Mouse (Mus musculus) central nervous system, embryonic 18 days (tissue): ENCODE data around the gene Polr2g. TPM values are rescaled to one million over a fixed set of nuclear protein-coding genes. Genes with fewer than 3 reads are reported as not detected.

Experiments used
- polyA plus RNA-seq: library from polyadenylated mRNA; depleted of rRNA; stranded (reverse); fragments of >200 nt; gene quantifications from 2 replicates; pipeline ENCODE4 v1.2.3, GENCODE M21; 2012; rRNA removed

Polr2g gene
- 155 TPM in 2 replicates for polyA plus RNA-seq

DNA sequence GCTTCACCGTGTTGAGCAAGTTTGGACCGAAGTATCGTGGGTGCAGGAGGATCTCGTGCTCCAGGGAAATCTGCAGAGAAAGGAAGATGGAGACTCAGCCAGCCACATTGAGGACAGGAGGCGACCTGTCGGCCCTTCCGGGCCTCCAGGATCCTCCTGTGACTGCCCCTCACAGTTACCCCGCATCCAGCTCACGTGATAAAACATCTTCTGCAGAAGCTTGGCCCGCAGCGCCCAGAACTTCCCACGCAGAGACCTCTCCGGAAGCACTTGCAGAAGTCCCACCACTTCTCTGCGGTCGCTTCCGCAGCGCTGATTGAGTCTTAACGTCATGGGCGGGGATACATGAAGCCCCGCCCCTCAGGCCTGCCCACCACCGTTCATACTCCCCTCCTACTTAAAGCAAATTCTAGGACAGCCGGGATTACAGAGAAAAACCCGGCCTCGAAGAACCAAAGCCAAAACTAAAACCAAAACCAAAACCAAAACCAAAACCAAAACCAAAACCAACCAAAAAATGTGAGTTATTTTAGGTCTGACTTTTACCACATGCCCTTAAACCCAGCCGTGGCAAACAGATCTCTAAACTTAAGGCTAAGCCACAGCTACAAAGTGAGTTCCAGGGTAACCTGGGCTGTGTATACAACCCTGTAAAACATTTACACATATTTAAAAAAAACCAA is at the start of gene Polr2g:
Polr2g (minus strand) TSS at position 314 of the 683 bp plus-strand sequence.

DNA sequence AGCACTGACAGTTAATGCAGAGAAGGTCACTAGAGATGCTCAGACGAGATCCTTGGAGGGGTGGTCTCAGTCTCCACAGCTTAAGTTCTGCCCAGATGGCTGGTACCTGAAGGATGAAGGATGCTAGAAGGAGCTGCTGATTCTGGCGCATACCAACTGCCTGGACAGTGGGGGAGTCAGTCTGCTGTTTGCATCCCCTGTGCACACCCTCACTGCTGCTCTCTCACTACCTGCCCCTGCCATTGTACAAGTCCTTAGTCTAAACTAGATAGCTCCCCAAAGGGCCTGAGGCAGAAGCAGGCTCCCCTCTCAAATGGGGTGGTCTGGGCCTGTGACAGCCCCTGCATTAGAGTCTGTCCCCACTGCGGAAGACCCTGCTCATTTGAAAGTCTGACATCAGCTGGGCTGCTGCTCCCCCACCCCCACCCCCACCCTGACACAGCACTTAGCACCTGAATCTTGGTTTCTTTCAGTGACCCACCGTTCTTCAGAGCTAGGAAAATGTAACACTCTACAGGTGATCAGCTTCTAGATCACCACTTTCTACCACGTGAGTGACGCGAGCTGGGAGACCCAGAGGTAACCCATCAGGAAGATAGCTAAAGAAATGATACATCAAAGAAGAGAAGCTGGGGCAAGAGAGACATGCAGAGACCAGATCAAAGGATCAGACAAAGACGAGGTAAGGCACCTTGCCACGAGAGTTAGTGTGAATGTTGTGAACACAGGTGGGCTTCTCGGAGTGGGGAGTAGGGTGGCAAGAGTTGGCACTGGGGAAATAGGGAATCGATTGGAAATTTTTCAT is 40.9 kb upstream of the Polr2g start, which contains the start of gene Gng3:
Gng3 (minus strand) TSS at position 92 of the 805 bp plus-strand sequence.

DNA sequence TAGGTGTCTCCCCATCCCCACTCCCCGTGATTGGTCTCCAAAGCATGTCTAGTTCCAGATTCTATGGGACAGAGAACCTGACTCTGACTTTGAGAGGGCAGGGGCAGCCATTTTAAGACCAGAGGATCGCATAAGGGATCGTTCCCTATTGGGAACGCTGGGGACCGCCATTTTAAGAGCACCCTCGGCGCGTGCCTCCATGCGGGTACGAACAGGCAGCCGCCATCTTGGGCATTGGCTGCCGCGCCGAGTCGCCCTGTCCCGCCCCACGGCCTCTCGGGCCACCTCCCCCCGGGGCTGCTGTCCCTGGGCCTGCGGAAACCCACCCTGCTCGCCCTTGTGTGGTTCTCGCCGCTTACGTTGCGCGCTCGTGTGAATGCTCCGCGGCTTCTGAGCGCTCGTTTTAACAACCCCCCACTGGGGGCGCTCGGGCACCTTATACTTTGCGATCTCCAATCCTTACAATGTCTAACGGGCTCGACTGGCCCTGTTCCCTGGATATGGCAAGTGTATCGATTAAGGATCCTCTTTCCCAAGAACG is 38.9 kb upstream of the Polr2g start, which contains the start of gene Bscl2:
Bscl2 (plus strand) TSS at position 217 of the 541 bp plus-strand sequence.

DNA sequence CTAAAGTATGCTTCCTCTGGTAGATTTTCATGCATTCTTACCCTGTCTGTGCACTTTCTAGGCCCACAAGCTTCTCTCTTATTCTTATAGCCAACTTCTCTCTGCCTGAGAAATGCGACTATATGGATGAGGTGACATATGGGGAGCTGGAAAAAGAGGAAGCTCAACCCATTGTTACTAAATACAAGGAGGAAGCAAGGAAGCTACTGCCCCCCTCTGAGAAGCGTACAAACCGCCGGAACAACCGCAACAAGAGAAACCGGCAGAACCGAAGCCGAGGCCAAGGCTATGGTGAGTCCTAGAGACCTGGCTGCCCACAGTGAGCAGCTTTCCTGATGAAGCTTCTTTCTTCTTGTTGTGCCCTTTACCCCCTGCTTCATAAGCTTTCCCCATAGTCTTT is 31.3 kb upstream of the Polr2g start, which contains the start of gene AC129217.1:
AC129217.1 (plus strand) TSS at position 114 of the 400 bp plus-strand sequence.

DNA sequence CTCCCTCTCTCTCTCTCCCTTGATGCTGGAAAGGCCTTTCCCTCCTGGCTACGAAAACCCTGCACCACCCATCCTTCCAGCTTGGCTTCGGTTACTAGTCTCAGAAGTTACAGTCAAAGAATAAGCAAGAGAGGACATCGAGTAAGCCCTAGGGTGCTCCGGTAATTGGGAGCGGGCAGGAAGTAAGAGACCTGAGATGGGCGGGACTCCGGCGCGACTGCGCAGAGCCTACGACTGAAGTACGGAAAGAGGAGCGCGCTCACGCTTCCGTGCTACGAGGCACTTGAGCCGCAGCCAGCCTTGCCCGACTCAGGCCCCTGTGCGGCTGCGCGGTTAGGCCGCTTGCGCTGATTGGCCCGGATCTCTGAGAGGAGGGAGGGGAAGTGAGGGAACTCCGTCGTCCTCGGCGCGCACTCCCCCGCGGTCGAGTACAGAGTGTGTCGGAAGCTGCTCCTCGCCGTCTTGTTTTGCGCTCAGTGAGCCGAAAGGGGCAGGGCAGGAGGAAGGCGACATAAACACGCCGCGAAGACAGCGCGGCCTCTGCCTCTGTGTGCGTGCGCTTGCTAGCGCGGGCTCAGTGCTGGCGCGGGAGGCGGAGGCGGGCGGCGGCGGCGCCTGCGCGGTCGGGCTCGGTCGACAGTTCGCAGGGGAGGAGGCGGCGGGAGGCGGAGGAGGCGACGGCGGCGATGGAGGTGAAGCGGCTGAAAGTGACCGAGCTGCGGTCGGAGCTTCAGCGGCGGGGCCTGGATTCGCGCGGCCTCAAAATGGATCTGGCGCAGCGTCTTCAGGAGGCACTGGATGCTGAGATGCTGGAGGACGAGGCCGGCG is 21.4 kb upstream of the Polr2g start, which contains the start of gene Hnrnpul2:
Hnrnpul2 (plus strand) TSS at position 415 of the 828 bp plus-strand sequence.

DNA sequence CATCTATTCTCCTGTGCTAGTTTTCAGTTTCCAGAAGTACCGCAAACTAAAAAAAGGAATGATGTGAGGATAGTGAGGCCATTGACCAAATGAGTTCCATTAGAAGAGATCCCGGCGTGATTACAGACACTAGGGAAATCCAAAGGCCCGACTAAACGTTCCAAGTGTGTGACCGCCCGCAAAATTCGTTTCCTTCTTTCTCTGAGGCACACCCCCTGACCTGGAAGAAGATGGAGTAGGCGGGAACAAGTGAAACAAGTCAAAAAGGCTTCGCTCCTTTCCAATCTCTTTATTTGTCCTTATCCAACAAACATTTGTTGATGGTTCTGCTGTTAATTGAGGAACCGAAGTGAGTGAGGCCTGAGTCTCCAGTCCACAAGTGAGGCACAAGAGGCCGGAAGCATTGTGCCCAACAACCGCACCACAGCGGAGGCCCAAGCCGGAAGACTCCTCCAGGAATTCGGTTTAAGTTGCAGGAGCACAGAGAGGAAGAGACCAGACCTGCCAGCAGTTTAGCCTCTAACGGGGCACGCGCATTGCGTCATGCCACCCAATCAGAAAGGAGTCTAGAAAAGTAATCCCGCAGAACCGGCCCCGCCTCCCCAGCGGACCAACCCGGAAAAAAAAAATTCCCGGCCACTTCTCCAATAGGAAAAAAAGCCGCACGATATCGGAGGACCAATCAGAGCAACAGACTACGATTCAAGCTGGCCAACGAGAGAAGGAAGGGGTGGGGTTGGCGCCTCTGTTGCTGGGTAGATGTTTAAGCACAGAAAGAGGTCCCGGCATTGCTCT is 20.6 kb upstream of the Polr2g start, which contains the start of gene Ttc9c:
Ttc9c (minus strand) TSS at position 533 of the 795 bp plus-strand sequence.

DNA sequence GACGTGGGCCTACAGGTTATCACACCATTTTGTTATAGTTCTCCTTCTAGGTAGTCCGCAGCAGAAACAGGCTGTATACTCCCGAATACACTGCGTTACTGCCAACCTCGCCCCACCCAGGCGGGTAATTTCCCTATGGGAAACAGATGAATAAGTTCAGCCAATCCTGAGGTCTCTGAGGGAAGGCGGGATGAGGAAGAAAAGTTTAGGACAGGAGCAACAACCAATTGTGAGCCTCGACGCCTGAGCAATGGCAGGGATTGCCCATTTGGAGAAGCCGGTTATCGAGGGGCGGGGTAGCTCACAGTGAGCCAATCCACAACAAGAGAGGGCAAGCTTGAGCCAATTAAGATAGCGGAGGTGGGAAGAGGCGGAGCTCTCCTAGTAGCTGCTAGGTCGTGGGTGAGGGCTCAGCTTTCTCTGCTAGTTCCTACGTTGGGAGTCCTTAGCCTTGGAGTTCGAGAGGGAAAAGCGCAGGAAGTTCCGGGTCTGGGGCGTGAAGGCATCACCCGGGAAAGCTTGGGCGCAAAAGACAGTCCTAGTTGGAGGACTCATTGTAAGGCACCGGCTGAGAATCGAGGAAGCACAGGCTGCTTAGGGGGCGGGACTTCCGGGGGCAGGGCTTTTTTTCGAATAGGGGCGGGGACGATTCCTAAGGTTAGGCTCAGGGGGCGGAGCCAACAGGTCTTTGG is 3.9 kb upstream of the Polr2g start, which contains the start of gene Zbtb3:
Zbtb3 (plus strand) TSS at position 426 of the 692 bp plus-strand sequence.

DNA sequence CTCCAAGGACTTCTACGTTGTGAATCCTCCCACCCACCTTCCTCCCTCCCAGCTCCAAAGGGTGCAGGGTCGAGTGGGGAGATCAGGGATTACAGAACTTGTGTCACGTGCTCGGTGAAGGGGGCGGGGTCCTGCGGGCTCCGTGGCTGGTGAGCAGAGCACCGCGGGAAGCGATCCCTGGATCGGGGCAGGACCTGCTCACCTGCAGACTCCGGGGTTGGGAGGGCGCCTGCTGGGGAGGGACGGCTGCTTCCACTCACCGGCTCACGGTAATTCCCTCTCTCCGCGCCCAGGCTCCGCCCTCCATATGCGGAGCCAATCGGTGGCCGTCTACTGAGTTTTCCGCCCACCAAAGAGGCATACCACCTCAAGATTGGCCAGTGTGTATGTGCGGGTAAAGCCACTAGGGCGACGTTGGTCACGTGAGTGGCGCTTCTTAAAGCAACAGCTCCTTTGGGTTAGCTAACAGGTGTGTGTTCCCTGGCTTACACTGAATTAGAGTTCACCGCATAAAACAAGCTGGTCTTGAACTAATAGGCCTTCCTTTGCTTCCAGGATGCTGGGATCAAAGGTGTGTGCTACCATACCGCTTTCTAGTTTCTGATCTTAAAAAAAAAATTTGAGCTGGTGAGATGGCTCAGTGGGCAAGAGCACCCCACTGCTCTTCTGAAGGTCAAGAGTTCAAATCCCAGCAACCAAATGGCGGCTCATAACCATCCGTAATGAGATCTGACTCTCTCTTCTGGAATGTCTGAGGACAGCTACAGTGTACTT is 12.2 kb downstream of the Polr2g start, which contains the start of gene Taf6l:
Taf6l (minus strand) TSS at position 410 of the 774 bp plus-strand sequence.

DNA sequence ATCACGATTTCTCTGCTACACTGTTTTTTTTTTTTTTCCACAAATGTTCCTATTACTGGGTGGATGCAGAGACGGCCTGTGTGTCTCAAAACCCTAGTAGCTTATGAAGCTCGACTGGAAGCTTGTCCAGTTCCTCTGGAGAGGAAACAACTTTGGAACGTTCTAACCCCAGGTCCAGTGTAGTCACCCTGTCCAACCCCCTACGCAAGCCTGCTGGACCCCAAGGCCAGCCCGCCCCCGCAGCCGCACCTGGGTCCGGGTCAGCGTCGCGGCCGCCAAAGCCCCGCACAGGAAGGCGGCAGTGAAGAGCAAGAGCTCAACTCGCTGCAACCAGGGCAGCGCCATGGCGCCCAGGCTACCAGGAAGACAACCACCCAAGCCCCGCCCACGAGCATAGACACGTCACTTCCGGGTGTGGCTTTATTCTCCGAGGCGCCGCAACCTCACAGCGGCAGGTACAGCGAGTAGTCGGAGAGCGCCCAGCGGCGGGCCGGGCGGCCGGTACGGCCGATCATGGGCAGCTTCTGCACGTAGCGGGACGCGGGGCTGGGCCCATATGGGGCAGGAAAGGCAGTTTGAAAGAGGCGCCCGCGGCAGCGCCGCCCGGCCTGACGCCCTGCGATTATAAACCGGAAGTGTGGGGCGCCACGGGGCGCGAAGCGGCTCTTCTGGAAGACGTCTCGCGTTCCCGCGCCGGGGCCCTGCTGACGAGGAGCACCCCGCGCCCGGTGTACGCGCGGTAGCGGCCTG is 24.1 kb downstream of the Polr2g start, which contains the start of gene Tmem179b:
Tmem179b (minus strand) TSS at position 382 of the 750 bp plus-strand sequence.

DNA sequence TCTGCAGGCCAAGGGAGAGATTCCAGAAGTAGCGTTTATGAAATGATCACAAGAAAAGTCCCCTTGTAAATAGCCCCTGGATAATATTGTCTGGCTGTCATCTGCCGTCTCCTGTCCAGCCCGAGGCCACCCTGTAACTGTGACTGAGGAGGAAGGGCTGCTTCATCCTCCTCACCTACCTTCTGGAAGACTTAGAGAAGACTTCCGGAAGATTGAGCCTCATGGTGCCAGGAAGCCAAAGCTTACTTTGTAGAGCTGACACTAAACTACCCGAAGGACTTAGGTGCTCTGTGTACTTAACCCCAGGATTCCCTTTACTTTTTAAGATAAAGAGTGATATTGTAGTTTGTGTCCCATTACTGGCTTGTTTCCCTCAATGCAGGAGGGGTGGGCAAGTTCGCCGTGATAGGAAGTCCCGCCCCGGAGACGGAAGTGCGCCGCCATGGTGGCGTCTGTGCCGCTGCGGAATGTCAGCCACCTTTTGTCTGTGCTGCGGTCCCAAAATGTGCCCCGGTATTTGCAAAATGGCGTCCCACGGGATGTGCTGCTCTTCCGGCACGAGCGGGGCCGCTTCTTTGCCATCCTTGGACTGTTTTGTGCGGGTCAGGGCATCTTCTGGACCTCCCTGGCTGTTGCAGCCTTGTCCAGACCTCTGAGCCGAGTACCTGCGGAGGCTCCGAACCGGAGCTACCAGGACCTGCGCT is 27.7 kb downstream of the Polr2g start, which contains the start of gene Tmem223:
Tmem223 (plus strand) TSS at position 430 of the 704 bp plus-strand sequence.

DNA sequence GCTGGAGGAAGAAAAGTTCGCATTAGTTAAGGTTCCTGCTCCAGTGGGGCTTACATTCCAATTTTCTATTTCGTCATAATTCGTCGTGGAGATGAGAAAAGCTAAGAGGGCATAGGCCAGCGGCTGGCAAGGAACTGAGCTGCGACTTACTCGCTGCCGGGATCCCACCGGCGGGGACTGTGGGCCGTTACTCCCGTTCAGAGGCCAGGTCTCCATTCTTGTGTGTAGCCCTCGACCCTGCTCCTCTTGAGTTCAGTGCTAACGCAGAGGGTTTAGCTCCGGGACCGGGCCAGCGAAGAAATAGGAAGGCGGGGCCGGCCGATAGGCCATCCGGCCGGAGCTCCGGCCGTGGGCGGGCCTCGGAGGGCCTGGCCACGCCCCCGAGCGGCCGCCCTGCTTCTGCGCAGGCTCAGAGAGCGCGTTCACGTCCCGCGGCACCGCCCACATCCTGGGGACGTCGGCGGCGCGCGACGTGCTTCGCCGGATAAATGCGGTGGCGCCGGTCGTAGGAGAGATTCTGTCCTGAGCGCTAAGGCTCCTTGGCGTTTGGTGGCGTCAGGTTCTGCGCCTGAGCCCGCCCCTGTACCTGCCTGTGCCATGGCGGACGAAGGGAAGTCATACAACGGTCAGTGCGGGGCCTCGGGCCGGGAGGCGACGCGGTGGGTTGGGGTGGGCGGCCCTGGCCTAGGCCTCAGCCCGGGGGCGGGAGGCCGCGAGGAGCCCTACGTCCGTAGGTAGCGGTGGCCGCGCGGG is 41.6 kb downstream of the Polr2g start, which contains the start of gene Nxf1:
Nxf1 (plus strand) TSS at position 439 of the 753 bp plus-strand sequence.

Other genes starting within 250 kb of the Polr2g start
- 18.5 TPM in 2 replicates for gene Slc22a8, start 207.3 kb downstream of the Polr2g start, polyA plus RNA-seq
- 8.8 and 12.0 TPM in 2 replicates for gene Slc22a6, start 180.5 kb downstream of the Polr2g start, polyA plus RNA-seq
- gene Chrm1, start 134.8 kb downstream of the Polr2g start, polyA plus RNA-seq, result 11.4 and 16.1 TPM in 2 replicates
- gene Slc3a2, start 75.2 kb downstream of the Polr2g start, polyA plus RNA-seq, result 156 and 158 TPM in 2 replicates
- 64.1 and 65.4 TPM in 2 replicates for gene Wdr74, start 62.8 kb downstream of the Polr2g start, polyA plus RNA-seq
- 2.1 and 2.2 TPM in 2 replicates for gene 1700092M07Rik, start 57.9 kb downstream of the Polr2g start, polyA plus RNA-seq
- gene Stx5a, start 57.2 kb downstream of the Polr2g start, polyA plus RNA-seq, result 115 and 123 TPM in 2 replicates
- gene Nxf1, start 41.5 kb downstream of the Polr2g start, polyA plus RNA-seq, result 174 and 185 TPM in 2 replicates
- gene Tmem223, start 27.6 kb downstream of the Polr2g start, polyA plus RNA-seq, result 207 and 209 TPM in 2 replicates
- 21.0 and 23.1 TPM in 2 replicates for gene Tmem179b, start 24.1 kb downstream of the Polr2g start, polyA plus RNA-seq
- 25.5 and 26.5 TPM in 2 replicates for gene Taf6l, start 12.2 kb downstream of the Polr2g start, polyA plus RNA-seq
- 6.4 and 6.6 TPM in 2 replicates for gene Zbtb3, start 4.0 kb upstream of the Polr2g start, polyA plus RNA-seq
- gene Ttc9c, start 20.8 kb upstream of the Polr2g start, polyA plus RNA-seq, result 51.9 and 52.3 TPM in 2 replicates
- gene Hnrnpul2, start 21.4 kb upstream of the Polr2g start, polyA plus RNA-seq, result 80.3 and 80.6 TPM in 2 replicates
- gene AC129217.1, start 31.2 kb upstream of the Polr2g start, polyA plus RNA-seq, result 0.58 TPM in 1 of 2 replicates, not detected in the other
- 100 and 106 TPM in 2 replicates for gene Bscl2, start 38.9 kb upstream of the Polr2g start, polyA plus RNA-seq
- gene Gng3, start 40.6 kb upstream of the Polr2g start, polyA plus RNA-seq, result 313 and 316 TPM in 2 replicates
- gene Lrrn4cl, start 52.2 kb upstream of the Polr2g start, polyA plus RNA-seq, result 1.2 and 1.4 TPM in 2 replicates
- gene Ubxn1, start 72.9 kb upstream of the Polr2g start, polyA plus RNA-seq, result 128 and 129 TPM in 2 replicates
- 54.5 and 56.5 TPM in 2 replicates for gene Uqcc3, start 82.3 kb upstream of the Polr2g start, polyA plus RNA-seq
- 4.0 and 5.1 TPM in 2 replicates for gene Lbhd1, start 85.2 kb upstream of the Polr2g start, polyA plus RNA-seq
- gene Gm49403, start 85.4 kb upstream of the Polr2g start, polyA plus RNA-seq, result not detected in 2 replicates
- 44.6 and 52.3 TPM in 2 replicates for gene 1810009A15Rik, start 90.3 kb upstream of the Polr2g start, polyA plus RNA-seq
- 0.23 and 0.32 TPM in 2 replicates for gene Gm49416, start 90.3 kb upstream of the Polr2g start, polyA plus RNA-seq
- 20.6 and 22.9 TPM in 2 replicates for gene Ints5, start 94.4 kb upstream of the Polr2g start, polyA plus RNA-seq
- 125 and 128 TPM in 2 replicates for gene Ganab, start 99.5 kb upstream of the Polr2g start, polyA plus RNA-seq
- gene B3gat3, start 121.8 kb upstream of the Polr2g start, polyA plus RNA-seq, result 131 and 145 TPM in 2 replicates
- 2.1 and 2.3 TPM in 2 replicates for gene Rom1, start 130.8 kb upstream of the Polr2g start, polyA plus RNA-seq
- gene Eml3, start 131.0 kb upstream of the Polr2g start, polyA plus RNA-seq, result 11.1 and 13.1 TPM in 2 replicates
- gene Mta2, start 143.3 kb upstream of the Polr2g start, polyA plus RNA-seq, result 36.2 and 38.4 TPM in 2 replicates
- 22.9 TPM in 2 replicates for gene Tut1, start 155.3 kb upstream of the Polr2g start, polyA plus RNA-seq
- gene Eef1g, start 168.5 kb upstream of the Polr2g start, polyA plus RNA-seq, result 385 and 395 TPM in 2 replicates
- gene Ahnak, start 190.7 kb upstream of the Polr2g start, polyA plus RNA-seq, result 4.7 TPM in 2 replicates